Mouse (Mus musculus) heart, adult 18-20 months (tissue): Measurements from ENCODE around the gene Tchh. TPM values are rescaled to one million over a fixed set of nuclear protein-coding genes. Genes with fewer than 3 reads are reported as not detected.

Experiments
- DNase-seq, 2 experiments: peaks; one replicate each; pipeline ENCODE4 v3.0.0; 2021 to 2022; ENCODE audit warnings: mixed read lengths in 1 of 2
- long read RNA-seq, 2 experiments: library from polyadenylated mRNA; stranded (forward); transcript quantifications; one replicate each; pipeline ENCODE4 v2.0.0; 2021
- total RNA-seq, 2 experiments: library from RNA; stranded (reverse); gene quantifications; 2 replicates each; pipeline ENCODE4 v1.2.3; 2021

The Tchh gene
- under 1 TPM in 1 of 2 experiments, not detected in 1; 0.05 TPM for total RNA-seq
- long read RNA-seq, experiment 1: 0 reads
- long read RNA-seq, experiment 2: 0 reads

GRCm38 (mm10) chr3:93442030-93442429, at the start of gene Tchh:
TSS of gene Tchh (plus strand) at chr3:93442330.
- no peak for DNase-seq

GRCm38 (mm10) chr3:93393366-93393765, 48.8 kb upstream of the Tchh start, which contains the start of gene Rptn:
TSS of gene Rptn (plus strand) at chr3:93393699.
- DNase-seq: no peak

- DNase-seq: no peak
Observed at GRCm38 (mm10) chr3:93403936-93404335, 38.2 kb upstream of the Tchh start.

GRCm38 (mm10) chr3:93406992-93407391, 35.1 kb upstream of the Tchh start:
- peak in 1 of 2 experiments; percentile 9 for DNase-seq

GRCm38 (mm10) chr3:93411905-93412304, 30.2 kb upstream of the Tchh start:
- DNase-seq: no peak

- DNase-seq: no peak
Observed at GRCm38 (mm10) chr3:93431673-93432072, 10.5 kb upstream of the Tchh start.

- peak; percentile 39 to 48 for DNase-seq
Observed at GRCm38 (mm10) chr3:93443501-93444101, 1.5 kb downstream of the Tchh start.

- peak; percentile 78 to 83 for DNase-seq
Observed at GRCm38 (mm10) chr3:93444343-93445164, 2.4 kb downstream of the Tchh start.

GRCm38 (mm10) chr3:93445165-93445705, 3.1 kb downstream of the Tchh start:
- DNase-seq: peak; percentile 15 to 40

- DNase-seq: peak; percentile 29 to 34
Observed at GRCm38 (mm10) chr3:93446128-93446755, 4.1 kb downstream of the Tchh start.

- DNase-seq: peak in 1 of 2 experiments; percentile 21
Observed at GRCm38 (mm10) chr3:93446756-93447137, 4.6 kb downstream of the Tchh start.

GRCm38 (mm10) chr3:93447138-93447841, 5.2 kb downstream of the Tchh start:
- DNase-seq: peak; percentile 60 to 67

GRCm38 (mm10) chr3:93466556-93466955, 24.4 kb downstream of the Tchh start:
- DNase-seq: no peak

- DNase-seq: no peak
Observed at GRCm38 (mm10) chr3:93467130-93467529, 25.0 kb downstream of the Tchh start.

GRCm38 (mm10) chr3:93468561-93468960, 26.4 kb downstream of the Tchh start, which contains the start of gene Tchhl1:
TSS of gene Tchhl1 (plus strand) at chr3:93468754.
- no peak for DNase-seq

- no peak for DNase-seq
Observed at GRCm38 (mm10) chr3:93469629-93470028, 27.5 kb downstream of the Tchh start.

GRCm38 (mm10) chr3:93480053-93480452, 37.9 kb downstream of the Tchh start:
- no peak for DNase-seq

- DNase-seq: no peak
Observed at GRCm38 (mm10) chr3:93481982-93482616, 40.0 kb downstream of the Tchh start.

- DNase-seq: no peak
Observed at GRCm38 (mm10) chr3:93485611-93486010, 43.5 kb downstream of the Tchh start.

- no peak for DNase-seq
Observed at GRCm38 (mm10) chr3:93488541-93488940, 46.4 kb downstream of the Tchh start.

- DNase-seq: no peak
Observed at GRCm38 (mm10) chr3:93492176-93492575, 50.0 kb downstream of the Tchh start.
